Mouse (Mus musculus): Measurements from ENCODE around the gene Gm17482.
A peak's percentile ranks its signal among the peaks of the same experiment; 100 is the strongest.
"Not testable (repeated sequence)": the region's sequence is repeated elsewhere in the genome, so short reads cannot be mapped to it uniquely, and the experiment has no call there.

Gm17482 gene

DNA sequence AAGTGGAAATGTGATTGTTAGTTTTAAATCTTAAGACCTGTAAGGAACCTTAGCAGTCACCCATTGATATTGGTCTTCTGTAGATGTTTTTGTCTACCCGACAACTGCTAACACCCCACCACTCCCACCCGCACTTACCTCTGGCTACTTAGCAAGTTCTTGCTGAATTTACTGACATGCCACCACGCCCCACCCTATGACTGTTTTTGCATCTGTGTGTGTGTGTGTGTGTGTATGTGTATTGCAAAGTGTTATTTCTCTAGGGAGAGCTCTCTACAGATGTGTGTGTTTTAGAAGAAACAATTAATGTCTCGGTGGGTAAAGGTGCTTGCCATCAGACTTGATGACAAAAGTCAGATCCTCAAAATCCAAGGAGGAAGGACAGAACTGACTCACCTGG is at the start of gene Gm17482:
TSS of gene Gm17482 (plus strand) at position 301 of the 400 bp plus-strand sequence.
- no peak for DNase-seq (ENCODE audit: low spot score in 2 of 2)

DNA sequence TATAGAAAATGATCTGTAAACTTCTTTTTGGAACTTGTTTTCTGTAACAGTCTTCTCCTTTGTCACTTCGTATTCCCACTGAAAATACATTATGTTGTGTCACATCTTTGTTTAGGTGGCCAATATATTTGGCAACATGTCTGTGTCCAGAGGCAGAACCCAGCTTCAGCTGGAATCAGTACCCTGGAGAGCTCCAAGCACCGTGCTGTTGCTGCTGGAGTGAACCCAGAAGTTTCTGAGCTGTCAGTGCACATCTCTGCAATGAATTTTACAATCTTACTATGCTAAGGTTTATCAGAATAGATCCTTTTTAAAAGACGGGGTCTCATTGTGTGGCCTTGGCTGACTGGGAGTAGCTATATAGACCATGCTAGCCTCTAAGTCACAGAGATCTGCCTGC is 48.3 kb upstream of the Gm17482 start:
- DNase-seq (ENCODE audit: low spot score in 2 of 2) = no peak

DNA sequence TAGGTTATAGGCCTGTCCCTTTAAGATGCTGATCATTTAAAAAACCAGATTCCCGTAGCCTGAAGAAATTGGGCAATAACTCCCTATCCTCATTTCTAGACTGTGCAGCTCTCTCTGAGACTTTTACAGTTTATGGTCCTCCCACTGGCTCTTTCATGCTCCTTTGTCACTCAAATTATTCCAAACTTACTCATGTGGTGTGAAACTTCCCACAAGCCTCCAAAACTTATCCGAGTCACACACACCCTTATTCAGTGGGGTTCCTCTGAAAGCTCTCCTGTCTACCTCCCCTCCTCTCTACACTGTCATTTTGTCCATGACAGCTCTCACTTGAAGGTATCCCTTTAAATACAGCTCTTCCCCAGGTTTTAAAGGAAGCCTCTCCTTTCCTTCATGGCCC is 46.0 kb upstream of the Gm17482 start:
- no peak for DNase-seq (ENCODE audit: low spot score in 2 of 2)

DNA sequence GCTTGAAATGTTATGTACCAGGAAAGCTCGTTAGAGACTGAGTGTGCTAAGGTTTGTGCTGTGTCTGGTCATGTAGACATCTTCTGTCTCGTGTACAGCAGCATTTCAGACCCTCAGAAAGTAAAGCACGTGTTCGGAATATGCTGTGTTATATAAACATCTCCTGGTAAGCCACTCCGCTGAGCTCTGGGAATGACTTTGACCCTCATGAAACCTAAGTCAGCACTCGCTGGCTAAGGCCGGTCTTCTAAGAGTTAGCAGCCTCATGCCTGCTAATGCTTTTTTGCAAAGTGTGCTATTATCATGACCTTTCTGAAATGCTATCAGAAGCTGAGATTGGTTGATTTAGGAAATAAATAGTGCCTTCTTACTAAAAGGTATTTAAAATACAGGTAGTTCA is 36.0 kb upstream of the Gm17482 start:
- no peak for DNase-seq (ENCODE audit: low spot score in 2 of 2)

DNA sequence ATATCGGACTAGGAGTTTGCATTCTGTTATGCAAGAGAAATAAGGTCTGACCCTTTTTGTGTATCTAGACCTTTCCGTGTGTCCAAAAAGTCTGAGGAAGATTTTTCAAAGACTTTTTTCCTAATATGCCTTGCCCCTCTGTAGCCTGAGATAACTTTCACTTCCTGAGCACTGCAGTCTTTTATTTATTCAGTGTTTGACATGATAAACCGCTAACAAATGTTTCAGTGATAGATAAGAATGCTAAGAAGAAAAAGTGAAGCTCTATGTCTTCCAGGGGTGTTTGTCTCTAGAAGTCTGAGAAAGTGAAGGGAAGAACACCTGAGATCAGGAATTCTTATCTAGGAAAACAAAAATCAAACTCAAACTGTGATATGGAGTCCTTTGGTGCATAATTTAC is 26.4 kb upstream of the Gm17482 start:
- DNase-seq (ENCODE audit: low spot score in 2 of 2) = no peak

DNA sequence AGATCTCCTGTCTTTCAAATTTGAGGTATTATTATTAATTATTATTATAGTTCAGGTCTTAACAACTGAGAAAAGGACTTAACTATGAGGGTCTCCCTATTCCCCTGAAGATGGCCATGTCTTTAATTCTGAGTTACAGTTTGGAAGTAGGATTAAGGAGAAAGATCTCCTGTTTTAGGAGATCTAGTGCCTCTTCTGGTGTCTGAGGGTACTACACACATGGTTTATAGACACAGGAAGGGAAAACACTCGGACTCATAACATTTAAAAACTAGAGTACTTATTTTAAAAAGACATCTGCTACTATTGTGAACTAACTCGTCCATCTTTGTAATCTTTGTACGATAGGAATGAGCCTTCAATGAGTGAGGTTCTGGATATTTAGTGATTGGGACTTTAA is 24.1 kb upstream of the Gm17482 start:
- no peak for DNase-seq (ENCODE audit: low spot score in 2 of 2)

DNA sequence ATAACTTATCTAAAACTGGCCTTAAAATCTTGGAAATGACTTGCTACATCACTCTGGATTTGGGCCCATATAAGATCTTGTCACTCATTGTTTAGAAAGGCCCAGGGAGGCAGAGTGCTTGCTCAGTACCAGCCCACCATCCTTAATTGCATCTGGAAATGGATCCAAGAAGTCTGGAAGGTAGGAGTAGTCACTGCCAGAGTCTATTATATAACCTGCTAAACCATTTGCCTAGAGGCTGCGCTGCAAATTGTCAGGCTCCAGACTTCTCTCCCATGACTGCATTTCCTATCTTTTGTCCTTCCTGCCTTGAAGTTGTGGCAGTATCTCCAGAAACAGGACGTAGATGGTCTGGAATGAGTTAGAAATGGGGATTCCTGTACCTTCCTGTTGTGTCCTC is 17.0 kb upstream of the Gm17482 start:
- DNase-seq (ENCODE audit: low spot score in 2 of 2) = no peak

DNA sequence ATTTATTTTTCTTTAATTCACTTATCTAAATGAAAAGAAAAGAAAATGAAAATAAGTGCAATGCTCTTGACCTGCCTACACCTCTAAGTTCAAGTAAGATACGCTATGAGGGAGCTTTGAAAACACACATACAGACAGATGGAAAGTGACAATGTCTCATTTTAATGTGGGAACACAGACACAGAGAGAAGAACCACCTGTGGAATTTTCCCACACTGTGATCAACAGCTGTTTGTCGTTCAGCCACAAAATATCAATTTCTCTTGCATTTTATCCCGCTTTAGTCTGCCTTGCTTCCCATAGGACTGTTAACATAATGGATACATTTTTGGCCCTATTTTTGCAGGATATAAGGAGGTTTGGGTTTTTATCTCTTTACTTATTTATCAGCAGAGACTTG is 16.3 kb upstream of the Gm17482 start:
- DNase-seq (ENCODE audit: low spot score in 2 of 2) = no peak

DNA sequence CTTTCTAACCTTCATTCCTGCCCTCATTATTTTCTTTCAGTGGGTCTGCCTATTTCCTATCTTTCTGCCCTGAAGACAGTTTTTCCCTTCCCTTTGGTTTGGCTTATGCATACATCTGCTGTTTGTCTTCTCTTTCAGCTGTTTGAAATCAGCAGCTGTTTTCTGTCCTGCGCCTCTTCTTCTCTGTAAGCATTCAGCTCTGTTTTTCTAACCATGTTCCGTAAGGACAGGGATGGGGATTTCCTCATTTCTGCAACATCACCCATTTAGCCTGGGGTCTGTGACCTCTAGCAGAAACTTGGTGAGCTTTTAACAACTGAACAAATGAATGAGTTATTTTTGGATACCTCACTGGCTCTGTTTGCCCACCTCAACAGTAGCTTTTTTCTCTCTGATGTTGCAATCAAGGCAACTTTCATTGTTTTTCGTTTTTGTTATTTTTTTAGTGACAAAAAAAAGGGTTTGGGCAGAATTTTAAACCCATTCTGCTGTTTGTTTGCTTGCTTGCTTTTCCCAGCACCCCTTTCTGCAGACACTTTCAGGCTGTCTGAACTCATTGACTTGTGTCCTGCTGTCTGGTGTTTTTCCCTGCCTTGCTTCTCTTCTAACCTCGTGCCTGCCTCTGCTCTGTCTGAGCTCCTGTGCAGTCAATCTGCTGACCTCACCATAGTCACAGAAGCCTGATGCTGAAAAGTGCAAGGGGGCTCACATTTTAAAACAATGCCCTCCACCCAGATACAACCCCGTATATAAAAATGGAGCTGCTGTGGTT is 14.8 kb upstream of the Gm17482 start:
- DNase-seq (ENCODE audit: low spot score in 2 of 2) = no peak

DNA sequence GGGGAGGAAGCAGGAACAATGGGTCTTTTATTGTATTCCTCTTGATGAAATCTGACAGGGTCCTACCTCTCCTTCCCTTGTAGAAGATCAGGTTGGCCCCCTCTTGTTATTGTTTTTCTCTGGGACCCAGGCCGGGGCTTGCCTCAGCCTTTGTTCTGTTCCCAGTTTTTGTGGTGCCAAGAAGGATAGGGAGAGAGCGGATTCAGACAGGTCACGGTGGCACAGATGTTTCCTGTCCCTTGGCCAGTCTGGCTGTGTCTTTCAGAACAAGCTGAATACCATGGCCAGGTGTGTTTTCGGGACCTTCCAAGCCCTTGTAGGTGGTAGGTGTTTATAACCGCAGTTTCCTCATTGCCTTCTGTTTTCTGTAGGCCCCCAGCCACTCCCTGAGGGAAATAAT is 14.0 kb upstream of the Gm17482 start:
- no peak for DNase-seq (ENCODE audit: low spot score in 2 of 2)

DNA sequence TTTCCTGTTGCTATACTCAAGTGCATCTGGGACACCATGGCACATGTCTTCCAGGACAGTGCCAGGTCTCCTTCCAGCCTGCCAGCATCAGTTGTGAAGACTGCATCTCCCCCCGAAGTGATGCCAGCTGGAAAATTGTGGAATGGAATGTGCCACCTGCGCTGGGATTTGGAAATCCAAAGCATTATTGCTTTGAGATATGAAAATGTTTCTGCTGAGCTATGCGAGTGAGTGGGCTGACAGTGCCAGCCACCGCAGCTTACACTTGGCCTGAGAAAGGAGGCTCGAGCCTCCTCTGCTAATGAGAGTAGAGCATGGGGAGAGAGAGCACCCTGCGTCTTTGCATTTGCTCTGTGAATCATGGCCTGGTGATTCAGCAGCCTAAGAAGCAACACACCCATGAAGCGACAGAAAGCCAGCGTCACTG is 5.9 kb upstream of the Gm17482 start:
- no peak for DNase-seq (ENCODE audit: low spot score in 2 of 2)

DNA sequence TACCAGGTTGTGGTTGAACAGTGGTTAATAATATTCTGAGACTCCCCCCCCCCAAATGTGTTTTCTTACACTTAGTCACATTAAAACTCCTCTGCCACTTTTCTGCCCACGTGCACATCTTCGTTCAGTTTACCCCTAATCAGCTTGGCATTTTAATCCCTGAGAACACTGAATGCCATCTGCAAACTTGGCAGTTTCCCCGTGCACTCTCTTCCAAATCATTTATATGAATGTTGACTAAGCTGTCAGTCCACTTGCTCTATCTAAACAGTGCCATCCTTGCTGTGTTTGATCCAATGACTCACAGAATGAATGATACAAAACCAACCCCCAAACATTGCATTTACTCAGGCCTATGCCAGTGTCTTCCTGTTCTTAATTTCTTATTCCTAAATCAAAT is 1.6 kb upstream of the Gm17482 start:
- no peak for DNase-seq (ENCODE audit: low spot score in 2 of 2)

DNA sequence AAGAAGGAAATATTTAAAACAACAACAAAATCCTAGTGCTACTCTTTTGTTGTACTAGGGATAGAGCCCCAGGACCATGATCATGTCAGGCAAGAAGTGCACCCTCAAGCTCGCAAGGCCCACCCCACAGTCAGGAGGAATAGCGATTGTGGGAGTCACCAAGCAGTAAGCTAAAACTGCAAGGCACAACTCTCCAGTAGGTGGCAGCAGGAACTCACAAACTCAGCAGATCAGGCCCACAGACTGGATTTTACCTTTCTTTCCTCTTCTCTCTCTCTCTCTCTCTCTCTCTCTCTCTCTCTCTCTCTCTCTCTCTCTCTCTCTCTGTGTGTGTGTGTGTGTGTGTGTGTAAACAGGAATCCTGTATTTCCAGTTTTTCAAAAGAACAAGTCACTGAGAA is 386 bp downstream of the Gm17482 start:
- peak; percentile 59 to 75 for DNase-seq (ENCODE audit: low spot score in 2 of 2)

DNA sequence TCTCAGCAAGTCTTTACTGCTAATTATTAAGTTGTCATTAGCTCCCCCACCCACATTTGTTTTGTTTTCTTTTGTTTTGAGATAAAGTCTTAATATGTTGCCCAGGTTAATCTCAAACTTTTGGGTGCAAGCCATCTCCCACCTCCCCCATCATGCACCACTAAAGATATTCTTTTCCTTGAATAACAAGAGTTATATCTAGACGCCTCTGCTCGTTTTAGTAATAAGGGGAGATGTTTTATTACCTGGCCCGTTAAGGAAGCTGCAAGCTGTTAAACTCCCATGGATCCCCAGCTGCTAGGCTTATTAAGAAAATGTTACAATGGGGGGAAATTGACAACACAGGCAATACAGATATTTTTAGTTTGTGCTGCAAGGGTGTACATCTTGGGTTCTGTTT is 3.4 kb downstream of the Gm17482 start:
- no peak for DNase-seq (ENCODE audit: low spot score in 2 of 2)

DNA sequence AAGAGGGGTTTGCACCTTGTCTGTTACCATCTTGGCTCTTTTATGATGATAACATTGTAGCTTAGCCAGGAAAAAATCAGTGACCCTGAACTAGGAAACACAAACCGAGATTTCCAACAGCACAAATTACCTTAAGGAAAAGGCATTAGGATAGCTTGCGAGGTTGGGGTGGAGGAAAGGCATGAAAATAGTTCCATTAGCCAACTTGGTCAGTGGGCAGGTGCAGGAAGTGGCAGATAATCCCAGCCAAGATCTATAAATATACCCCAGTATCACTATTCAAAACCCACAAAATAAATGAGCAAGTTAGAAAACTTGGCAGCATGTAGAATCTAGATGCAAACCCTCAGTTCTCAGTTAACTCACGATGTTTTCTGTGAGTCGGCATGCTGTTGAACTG is 4.7 kb downstream of the Gm17482 start:
- DNase-seq (ENCODE audit: low spot score in 2 of 2) = no peak

DNA sequence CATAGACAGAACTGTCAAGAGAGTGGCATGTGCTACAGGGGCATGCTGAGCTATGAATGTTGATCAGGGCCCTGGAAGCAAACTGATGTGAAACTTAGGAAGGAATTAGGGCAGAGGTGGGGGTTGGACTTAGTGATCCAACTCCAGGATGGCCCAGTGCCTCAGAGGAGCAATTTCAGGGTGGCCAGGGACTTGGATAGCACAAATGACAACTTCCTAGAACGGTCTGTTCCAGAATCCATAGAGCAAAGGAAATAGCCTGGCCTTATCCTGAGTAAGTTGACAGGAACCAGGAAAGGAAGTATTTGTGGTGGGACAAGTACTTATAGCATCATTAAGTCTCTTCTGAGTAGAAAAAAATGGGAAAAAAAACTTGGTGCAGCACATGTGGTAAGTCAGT is 5.4 kb downstream of the Gm17482 start:
- DNase-seq (ENCODE audit: low spot score in 2 of 2) = no peak

DNA sequence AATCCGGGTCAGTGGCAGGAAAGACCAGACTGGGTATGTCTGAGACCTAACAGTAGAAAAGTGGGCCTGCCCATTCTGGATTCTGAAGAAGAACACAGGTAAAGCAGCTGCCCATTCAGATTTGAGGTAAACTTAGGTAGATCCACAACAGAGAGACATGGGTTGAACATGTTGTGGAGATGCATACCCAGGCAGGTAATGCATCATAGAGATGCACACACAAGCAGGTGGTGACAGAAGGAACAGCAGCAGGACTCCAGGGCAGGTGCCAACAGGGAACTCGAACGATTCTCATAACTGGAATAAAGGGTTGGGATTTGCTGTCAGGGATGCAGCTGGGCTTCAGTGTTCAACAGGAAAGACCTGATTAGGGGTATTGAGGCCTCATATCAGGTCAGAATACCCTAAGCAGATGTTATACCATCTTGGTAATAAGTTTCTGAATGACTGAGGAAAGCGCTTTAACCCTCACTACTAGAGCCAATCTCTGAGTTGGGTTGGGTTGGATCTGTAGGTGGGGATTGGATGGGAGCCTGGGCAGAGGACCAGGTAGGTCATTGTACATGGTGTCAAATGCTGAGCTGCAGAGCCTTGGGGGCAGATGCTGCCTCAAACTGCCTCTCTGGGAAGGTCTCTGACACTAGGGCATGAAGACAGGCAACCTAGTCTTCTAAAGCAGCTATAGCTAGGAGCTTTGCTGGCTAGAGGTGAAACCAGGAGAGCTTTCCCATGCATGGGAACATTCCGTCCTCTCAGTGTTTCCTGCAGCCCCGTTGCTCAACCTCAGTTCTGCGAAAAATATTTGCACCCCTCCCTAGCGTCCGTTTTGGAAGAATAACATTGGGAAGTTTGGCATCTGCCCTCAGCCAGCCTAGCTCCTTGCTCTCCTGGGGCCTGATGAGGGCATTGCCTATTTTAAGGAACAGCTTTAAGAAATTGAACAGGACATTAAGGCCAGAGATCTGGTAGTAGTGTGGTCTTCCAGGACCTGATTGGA is 11.2 kb downstream of the Gm17482 start:
- no peak for DNase-seq (ENCODE audit: low spot score in 2 of 2)

DNA sequence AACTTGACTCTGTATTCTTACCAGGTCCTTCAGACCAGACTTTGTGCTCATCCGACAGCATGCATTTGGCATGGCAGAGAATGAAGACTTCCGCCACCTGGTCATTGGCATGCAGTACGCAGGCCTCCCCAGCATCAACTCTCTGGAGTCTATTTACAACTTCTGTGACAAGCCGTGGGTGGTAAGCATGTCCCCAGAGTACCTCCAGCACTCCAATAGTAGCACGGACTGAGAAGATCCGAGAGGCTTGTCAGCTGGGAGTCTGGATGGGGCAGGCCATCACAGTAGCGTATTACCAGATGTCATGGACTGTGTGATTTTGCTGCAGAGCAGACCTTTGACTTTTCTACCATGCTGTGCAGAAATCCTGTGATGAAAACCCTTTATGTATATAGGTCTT is 12.2 kb downstream of the Gm17482 start:
- no peak for DNase-seq (ENCODE audit: low spot score in 2 of 2)

DNA sequence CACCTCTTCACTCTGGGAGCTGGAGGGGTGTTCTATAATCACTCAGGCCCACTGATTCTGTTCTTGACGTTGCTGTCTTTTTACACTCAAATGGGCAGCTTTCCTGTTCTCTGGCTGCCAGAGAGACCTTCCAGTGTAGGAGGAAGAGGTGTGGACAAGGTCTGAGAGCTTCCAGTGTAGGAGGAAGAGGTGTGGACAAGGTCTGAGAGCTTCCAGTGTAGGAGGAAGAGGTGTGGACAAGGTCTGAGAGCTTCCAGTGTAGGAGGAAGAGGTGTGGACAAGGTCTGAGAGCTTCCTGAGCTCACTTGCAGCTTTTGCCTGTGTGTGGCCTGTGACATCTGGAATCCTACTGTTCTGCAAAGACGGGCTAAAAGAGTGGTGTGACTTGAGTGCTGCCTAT is 13.3 kb downstream of the Gm17482 start:
- not testable (repeated sequence) for DNase-seq (ENCODE audit: low spot score in 2 of 2)

DNA sequence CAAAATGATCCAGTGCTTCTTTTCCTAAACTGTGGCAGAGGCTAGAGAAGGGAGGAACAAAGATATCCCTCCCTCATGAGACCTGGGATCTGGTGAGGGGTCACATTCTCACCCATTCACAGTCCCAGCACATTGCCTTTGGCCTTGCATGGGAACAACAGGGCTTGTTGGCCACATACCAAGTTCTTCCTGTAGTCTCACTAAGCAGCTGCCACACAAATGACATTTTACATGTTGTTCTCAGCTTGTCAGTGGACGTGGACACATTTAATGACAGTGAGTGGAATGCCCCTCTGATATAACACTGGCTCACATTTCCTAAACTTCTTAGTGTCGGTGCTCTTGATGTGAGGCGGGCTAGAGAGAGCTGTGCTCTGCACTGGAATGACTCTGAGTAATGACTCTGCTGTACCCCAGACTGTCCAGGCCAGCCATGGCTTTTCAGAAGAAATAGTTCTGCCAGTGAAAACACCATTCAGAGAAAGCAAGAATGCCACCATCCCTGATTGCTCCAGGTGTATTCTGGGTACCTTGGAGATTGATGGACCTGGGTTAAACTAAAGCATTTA is 14.1 kb downstream of the Gm17482 start:
- DNase-seq (ENCODE audit: low spot score in 2 of 2) = no peak

DNA sequence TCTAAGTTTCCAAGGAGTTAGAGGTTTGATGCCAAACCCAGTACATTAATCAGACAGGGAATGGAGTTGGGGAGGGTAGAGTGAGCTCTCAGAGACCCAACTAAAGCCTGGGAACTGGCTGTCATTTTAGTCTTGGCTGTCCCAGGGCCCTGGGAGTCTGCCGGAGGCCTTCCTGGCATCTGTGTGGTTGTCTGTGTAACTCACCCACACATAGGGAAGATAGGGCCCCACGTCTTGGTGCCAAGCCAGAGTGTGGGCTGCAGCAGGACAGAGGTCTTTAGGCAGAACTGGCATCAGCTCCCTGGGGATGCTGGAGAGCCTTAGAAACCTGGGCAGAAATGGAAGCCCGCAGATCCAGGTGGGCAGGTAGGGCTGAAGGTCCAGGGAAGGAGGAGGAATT is 14.8 kb downstream of the Gm17482 start:
- DNase-seq (ENCODE audit: low spot score in 2 of 2) = no peak

DNA sequence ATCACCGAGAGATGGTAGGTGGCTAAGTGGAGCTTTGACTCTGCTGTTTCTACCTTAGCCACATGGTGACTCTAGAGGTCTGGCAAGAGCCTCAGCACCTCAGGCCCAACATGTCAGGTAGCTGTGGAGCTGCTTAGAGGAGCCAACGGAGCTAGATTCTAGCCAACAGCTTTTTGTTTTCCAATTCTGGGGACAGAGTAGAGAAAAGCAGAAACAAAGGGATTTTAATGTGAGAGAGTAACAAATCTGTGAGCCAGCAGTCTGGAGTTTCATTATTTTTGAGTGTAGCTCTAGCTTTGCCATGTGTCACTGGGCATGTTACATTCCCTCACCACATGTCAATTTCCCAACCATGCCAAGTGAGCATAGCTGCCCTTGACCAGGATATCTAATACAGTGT is 17.1 kb downstream of the Gm17482 start:
- DNase-seq (ENCODE audit: low spot score in 2 of 2) = no peak

Measured in spleen, postnatal 4 days (tissue).